Mouse (Mus musculus) embryonic facial prominence, embryonic 14.5 days (tissue): ENCODE data around the gene Slc39a7. TPM values are rescaled to one million over a fixed set of nuclear protein-coding genes. Genes with fewer than 3 reads are reported as not detected.

Source experiments
- ATAC-seq: fragments of 200-750 bp; cut with Nextera tagmentation; 2 replicates; pipeline ENCODE4 v1.8.0; 2017; ENCODE audit warnings: low read depth, moderate number of reproducible peaks, moderate TSS enrichment
- DNase-seq: peaks from one replicate; pipeline ENCODE4 v3.0.0-alpha.2; 2015; ENCODE audit warnings: low spot score
- H3K27ac ChIP-seq: fragments of 300-500 bp; sonication (generic); replicated peaks from 2 replicates; pipeline ENCODE4 v1.5.1; 2014; ENCODE audit warnings: low read depth, mild to moderate bottlenecking, low read length, moderate library complexity
- H3K27me3 ChIP-seq: fragments of 300-500 bp; sonication (generic); replicated peaks from 2 replicates; pipeline ENCODE4 v1.6.1; 2014; ENCODE audit warnings: low read length; ENCODE audit not compliant: control insufficient read depth, insufficient read depth
- H3K36me3 ChIP-seq: fragments of 300-500 bp; sonication (generic); 2 replicates; pipeline ENCODE4 v1.6.1; 2014; ENCODE audit warnings: low read length, mixed read lengths; ENCODE audit not compliant: control insufficient read depth, insufficient read depth
- H3K4me1 ChIP-seq: fragments of 300-500 bp; sonication (generic); 2 replicates; pipeline ENCODE4 v1.6.1; 2014; ENCODE audit warnings: antibody characterized with exemption, low read length; ENCODE audit not compliant: control insufficient read depth, insufficient read depth
- H3K4me2 ChIP-seq: fragments of 300-500 bp; sonication (generic); 2 replicates; pipeline ENCODE4 v1.6.1; 2014; ENCODE audit warnings: low read depth, mild to moderate bottlenecking, low read length, moderate library complexity, mixed read lengths
- H3K4me3 ChIP-seq: fragments of 300-500 bp; sonication (generic); 2 replicates; pipeline ENCODE4 v1.5.1; 2014; ENCODE audit warnings: low read depth, mild to moderate bottlenecking, low read length
- H3K9ac ChIP-seq: fragments of 300-500 bp; sonication (generic); 2 replicates; pipeline ENCODE4 v1.6.1; 2014; ENCODE audit warnings: low read depth, mild to moderate bottlenecking, low read length, moderate library complexity, mixed read lengths
- H3K9me3 ChIP-seq: fragments of 300-500 bp; sonication (generic); 2 replicates; pipeline ENCODE4 v1.6.1; 2016; ENCODE audit warnings: low read length; ENCODE audit not compliant: control insufficient read depth
- WGBS: fragments of 180-500 bp; shearing (Covaris S2); extraction: QIAGEN DNeasy Blood & Tissue Kit; methylation state at CpG from one replicate; pipeline ENCODE4 v1.1.7; 2014; 5-methylcytosine and 5-hydroxymethylcytosine counted together
- microRNA counts: library from miRNA; unstranded; fragments of <30 nt; microRNA quantifications from one replicate; lab custom pipeline; 2017
- microRNA-seq: library from miRNA; unstranded; fragments of <30 nt; microRNA quantifications from one replicate; pipeline ENCODE4, GENCODE M21; 2016; ENCODE audit warnings: borderline number of aligned reads
- polyA plus RNA-seq: library from polyadenylated mRNA; unstranded; fragments of >200 nt; fragmentation: Nextera tagmentation; extraction: Ambion mirVana; gene quantifications from 2 replicates; pipeline ENCODE4 v1.2.1, GENCODE M21; 2014

Slc39a7 gene
- polyA plus RNA-seq, 1 experiment from 2014 or later = 118 TPM

DNA sequence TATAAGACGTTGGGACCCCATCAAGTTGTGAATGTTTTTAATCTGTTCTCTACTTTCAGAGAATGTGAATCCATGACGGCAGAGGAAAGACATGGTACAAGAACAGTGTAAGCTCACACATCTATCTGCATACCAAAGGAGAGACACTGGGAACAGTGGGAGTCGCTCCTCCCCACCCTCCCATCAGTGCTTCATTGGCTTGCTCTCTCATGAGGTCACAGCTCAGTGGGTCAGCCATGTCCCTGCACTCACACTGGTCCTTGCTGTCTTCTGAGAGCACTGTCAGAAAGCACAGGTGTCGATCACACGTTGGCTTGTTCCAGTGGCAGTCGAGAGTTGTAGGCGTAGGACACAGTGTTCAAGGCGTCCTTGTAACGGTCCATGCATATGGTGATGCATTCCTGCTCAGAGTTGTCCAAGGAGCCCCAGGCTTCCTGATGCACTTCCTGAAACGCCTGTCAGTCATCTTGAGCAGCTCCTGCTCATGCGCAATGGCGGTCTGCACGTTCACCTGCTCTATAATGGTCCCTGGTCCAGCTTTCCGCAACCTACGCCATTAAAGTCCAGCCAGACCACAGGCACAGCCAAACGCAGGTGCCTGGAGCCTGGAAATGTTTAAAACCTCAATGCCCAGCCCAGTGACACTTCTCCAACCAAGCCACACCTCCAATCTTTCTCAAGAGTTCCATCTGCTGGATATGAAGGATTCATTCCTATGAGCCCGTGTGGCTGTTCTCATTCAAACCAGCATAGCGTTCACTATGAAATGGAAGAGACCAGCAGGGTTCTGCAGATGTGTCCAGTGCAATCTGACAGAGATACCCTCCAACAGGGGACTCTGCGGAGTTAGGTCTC is 51.1 kb downstream of the Slc39a7 start:
- Histone ChIP-seq H3K9ac (no peak overlapping the region), H3K27ac (0 out of 2 replicates have a peak overlapping the region, but pooled peaks have one; percentile 21), H3K4me3 (peak overlapping the region; percentile 49; the same call in 1 of the 2 replicates), H3K27me3 (peaks cover 48% of the 10 kb centered on the region), H3K9me3 (no peaks in the 10 kb centered on the region), H3K36me3 (no peaks in the 10 kb centered on the region), H3K4me2 (peak overlapping the region; percentile 62; the same call in 1 of the 2 replicates), H3K4me1 (peaks cover 6% of the 10 kb centered on the region)
- DNase-seq (no peak), ATAC-seq (no peak)
- WGBS = 75% methylated on average over 19 of the region's 19 CpGs

GRCm38 (mm10) chr17:33979512-33980050 is 51.9 kb downstream of the Slc39a7 start:
- no peak overlapping the region for H3K4me3 ChIP-seq
- H3K4me2 ChIP-seq = no peak overlapping the region
- H3K4me1 ChIP-seq = peaks cover 6% of the 10 kb centered on the region
- no peaks in the 10 kb centered on the region for H3K36me3 ChIP-seq
- H3K27me3 ChIP-seq = peaks cover 50% of the 10 kb centered on the region
- no peak overlapping the region for H3K9ac ChIP-seq
- H3K27ac ChIP-seq = no peak overlapping the region
- 71% methylated on average over 6 of the region's 6 CpGs for whole genome bisulfite sequencing
- DNase-seq (no peak), ATAC-seq (no peak)
- no peaks in the 10 kb centered on the region for H3K9me3 ChIP-seq

DNA sequence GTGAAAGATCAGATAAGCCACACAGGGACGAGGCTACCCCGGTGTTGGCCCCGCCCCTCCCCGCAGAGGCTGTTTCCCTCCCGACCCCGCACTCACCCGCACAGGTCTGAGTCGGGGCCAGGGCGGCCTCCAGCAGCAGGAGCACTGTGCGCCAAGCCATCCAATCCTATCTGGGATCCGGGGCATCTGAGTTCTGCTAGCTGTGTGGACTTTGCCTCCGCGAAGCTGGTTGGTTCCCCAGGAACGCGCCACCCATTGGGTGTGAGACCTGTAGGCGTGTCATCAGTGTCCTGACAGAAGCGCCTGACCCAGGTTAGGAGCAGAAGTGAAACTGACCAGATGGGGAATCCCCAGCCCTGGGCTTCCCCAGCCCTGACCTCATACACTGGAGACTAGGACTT is 52.9 kb downstream of the Slc39a7 start:
- Histone ChIP-seq H3K4me3 (peak overlapping the region; percentile 33), H3K27me3 (peaks cover 50% of the 10 kb centered on the region), H3K36me3 (no peaks in the 10 kb centered on the region), H3K9me3 (no peaks in the 10 kb centered on the region), H3K4me2 (peak overlapping the region; percentile 54), H3K9ac (peak overlapping the region; percentile 41), H3K4me1 (peaks cover 6% of the 10 kb centered on the region), H3K27ac (no peak overlapping the region)
- WGBS = 0% methylated on average over 11 of the region's 17 CpGs
- no peak for ATAC-seq
- peak; percentile 44 for DNase-seq

MicroRNAs within 50 kb of the gene (microRNA counts, 519-probe panel; counts per million panel counts)
- 19.3 counts per million for microRNA mmu-miR-219 (lab: Ali Mortazavi, UCI)

Small RNA genes within 50 kb of the gene (microRNA-seq; reads per million reads assigned to microRNA genes)
- gene Mir219a-1 = not detected
- not detected for gene Mir219c

Other genes starting within 250 kb of the Slc39a7 start
- gene Angptl4, start 249.9 kb downstream of the Slc39a7 start, polyA plus RNA-seq = 35.7 and 52.1 TPM in 2 replicates
- gene Kank3, start 221.2 kb downstream of the Slc39a7 start, polyA plus RNA-seq = 38.7 and 39.4 TPM in 2 replicates
- 1,198 and 1,307 TPM in 2 replicates for gene Rps28, start 207.1 kb downstream of the Slc39a7 start, polyA plus RNA-seq
- 479 and 488 TPM in 2 replicates for gene Ndufa7, start 207.1 kb downstream of the Slc39a7 start, polyA plus RNA-seq
- 60.5 and 62.3 TPM in 2 replicates for gene Cd320, start 188.6 kb downstream of the Slc39a7 start, polyA plus RNA-seq
- gene Gm7029, start 157.8 kb downstream of the Slc39a7 start, polyA plus RNA-seq = not detected in 2 replicates
- gene Kifc1, start 141.0 kb downstream of the Slc39a7 start, polyA plus RNA-seq = 5.9 and 7.0 TPM in 2 replicates
- gene Platr17, start 126.5 kb downstream of the Slc39a7 start, polyA plus RNA-seq = not detected in 2 replicates
- 34.8 and 38.2 TPM in 2 replicates for gene Daxx, start 122.3 kb downstream of the Slc39a7 start, polyA plus RNA-seq
- gene Tapbp, start 115.8 kb downstream of the Slc39a7 start, polyA plus RNA-seq = 31.9 and 32.0 TPM in 2 replicates
- gene Zbtb22, start 115.8 kb downstream of the Slc39a7 start, polyA plus RNA-seq = 8.9 and 11.6 TPM in 2 replicates
- gene Rgl2, start 102.1 kb downstream of the Slc39a7 start, polyA plus RNA-seq = 34.5 and 43.4 TPM in 2 replicates
- 122 and 124 TPM in 2 replicates for gene Pfdn6, start 91.3 kb downstream of the Slc39a7 start, polyA plus RNA-seq
- gene Wdr46, start 91.0 kb downstream of the Slc39a7 start, polyA plus RNA-seq = 15.4 and 20.2 TPM in 2 replicates
- 4.4 and 5.7 TPM in 2 replicates for gene B3galt4, start 80.2 kb downstream of the Slc39a7 start, polyA plus RNA-seq
- gene Vps52, start 75.9 kb downstream of the Slc39a7 start, polyA plus RNA-seq = 38.6 and 41.6 TPM in 2 replicates
- 2,078 and 2,095 TPM in 2 replicates for gene Rps18, start 75.7 kb downstream of the Slc39a7 start, polyA plus RNA-seq
- gene H2-K1, start 31.3 kb downstream of the Slc39a7 start, polyA plus RNA-seq = 20.8 and 30.8 TPM in 2 replicates
- gene Ring1, start 7.0 kb downstream of the Slc39a7 start, polyA plus RNA-seq = 6.0 and 7.2 TPM in 2 replicates
- gene H2-Ke6, start 3.6 kb downstream of the Slc39a7 start, polyA plus RNA-seq = 41.3 and 46.1 TPM in 2 replicates
- gene Rxrb, start 130 bp upstream of the Slc39a7 start, polyA plus RNA-seq = 26.0 and 29.2 TPM in 2 replicates
- gene Col11a2, start 7.8 kb upstream of the Slc39a7 start, polyA plus RNA-seq = 53.9 and 64.3 TPM in 2 replicates
- 0.36 and 0.76 TPM in 2 replicates for gene H2-Oa, start 60.7 kb upstream of the Slc39a7 start, polyA plus RNA-seq
- 13.6 and 14.9 TPM in 2 replicates for gene H2-DMa, start 87.9 kb upstream of the Slc39a7 start, polyA plus RNA-seq
- 103 and 105 TPM in 2 replicates for gene Brd2, start 91.0 kb upstream of the Slc39a7 start, polyA plus RNA-seq
- gene H2-DMb2, start 111.6 kb upstream of the Slc39a7 start, polyA plus RNA-seq = 0.22 and 0.39 TPM in 2 replicates
- 2.8 and 4.3 TPM in 2 replicates for gene H2-DMb1, start 121.4 kb upstream of the Slc39a7 start, polyA plus RNA-seq
- gene Tap1, start 155.9 kb upstream of the Slc39a7 start, polyA plus RNA-seq = 5.1 and 7.4 TPM in 2 replicates
- gene Psmb9, start 156.1 kb upstream of the Slc39a7 start, polyA plus RNA-seq = 2.8 and 3.8 TPM in 2 replicates
- 10.0 and 12.1 TPM in 2 replicates for gene Psmb8, start 166.0 kb upstream of the Slc39a7 start, polyA plus RNA-seq
- 3.3 and 4.1 TPM in 2 replicates for gene Tap2, start 171.8 kb upstream of the Slc39a7 start, polyA plus RNA-seq
- gene H2-Ob, start 207.2 kb upstream of the Slc39a7 start, polyA plus RNA-seq = 0.24 TPM in 1 of 2 replicates, not detected in the other
- 9.4 and 10.1 TPM in 2 replicates for gene H2-Ab1, start 226.0 kb upstream of the Slc39a7 start, polyA plus RNA-seq